Mouse (Mus musculus) small intestine, adult 2 months (tissue): Measurements from ENCODE around the gene Kcnj15.

ENCODE experiments used
- CTCF ChIP-seq: fragments of 200-500 bp; IDR thresholded peaks from 2 replicates; pipeline ENCODE4 v1.5.1; 2012; ENCODE audit warnings: low read depth, mild to moderate bottlenecking, control low read depth, inconsistent platforms, low read length, moderate library complexity, mixed read lengths; ENCODE audit not compliant: insufficient replicate concordance, insufficient read length; ENCODE audit errors: extremely low read depth
- POLR2A ChIP-seq: fragments of 200-500 bp; IDR thresholded peaks from 2 replicates; pipeline ENCODE4 v1.6.1; 2012; ENCODE audit warnings: low read depth, mild to moderate bottlenecking, control low read depth, inconsistent platforms, low read length, moderate library complexity

DNA sequence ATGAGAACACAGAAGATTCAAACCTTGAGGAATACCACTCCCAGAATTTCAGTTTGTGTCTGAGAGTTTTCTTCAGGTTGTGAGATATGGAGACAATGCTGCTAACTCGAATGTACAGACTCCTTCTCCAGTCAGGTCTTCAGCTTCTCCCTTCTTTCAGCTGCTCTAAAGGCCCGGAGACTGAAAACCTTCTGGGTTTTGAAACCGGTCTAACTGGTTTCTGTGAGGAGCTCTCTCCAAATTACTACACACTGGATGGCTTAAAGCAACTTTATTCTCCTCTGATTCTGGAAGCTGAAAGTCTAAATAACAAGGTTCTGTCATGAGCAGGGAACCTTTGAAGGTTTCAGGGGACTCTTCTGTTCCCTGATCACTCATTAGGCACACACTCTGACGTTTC, 36.3 kb upstream of the Kcnj15 start:
- TF ChIP-seq POLR2A = no peak
- TF ChIP-seq CTCF = no peak
